ENCODE assay signal across 18 mouse cellular contexts in genomic region chr14:102920415-102920814, GRCm38 (mm10).
A peak's percentile ranks its signal among the peaks of the same experiment; 100 is the strongest.
DNase-seq lines count a peak whose midpoint lies in the region; ATAC-seq and TF ChIP-seq lines count a peak whose summit lies in the region.
"Had no signal": no experiment of that assay in that cellular context is flagged by ENCODE, and none has a peak within 500 bp of the region (broad histone marks: within the 10 kb centered on the region; RNA-seq: fewer than 3 reads in every experiment).

No protein-coding gene starts in this region.

- H3K27me3 ChIP-seq in forebrain, embryonic 15.5 days: no peaks in the 10 kb centered on the region
- no peaks in the 10 kb centered on the region for H3K27me3 ChIP-seq in forebrain, embryonic 10.5 days (ENCODE audit: poor library complexity, severe bottlenecking)
- no peaks in the 10 kb centered on the region for H3K27me3 ChIP-seq in forebrain, postnatal 0 days (ENCODE audit: insufficient read depth, low read length)
- H3K27me3 ChIP-seq in forebrain, embryonic 14.5 days (replicated peaks; ENCODE audit: control insufficient read depth, insufficient read depth, low read length): no peaks in the 10 kb centered on the region
- no peaks in the 10 kb centered on the region for H3K27me3 ChIP-seq in embryonic facial prominence, embryonic 15.5 days
- H3K27me3 ChIP-seq: embryonic facial prominence, embryonic 13.5 days had no signal

- H3K9me3 ChIP-seq in forebrain, embryonic 15.5 days: no peaks in the 10 kb centered on the region
- no peaks in the 10 kb centered on the region for H3K9me3 ChIP-seq in forebrain, embryonic 10.5 days
- H3K9me3 ChIP-seq in forebrain, postnatal 0 days (ENCODE audit: low read length): no peaks in the 10 kb centered on the region
- H3K9me3 ChIP-seq in forebrain, embryonic 14.5 days (replicated peaks; ENCODE audit: control insufficient read depth, low read length): no peaks in the 10 kb centered on the region
- H3K9me3 ChIP-seq in embryonic facial prominence, embryonic 15.5 days (replicated peaks): no peaks in the 10 kb centered on the region
- H3K9me3 ChIP-seq: embryonic facial prominence, embryonic 13.5 days had no signal

- no peak for TF ChIP-seq CTCF in forebrain, postnatal 0 days (IDR thresholded peaks at IDR 0.05; ENCODE audit: low read depth)

- no peak overlapping the region for H3K9ac ChIP-seq in forebrain, embryonic 15.5 days (replicated peaks)
- H3K9ac ChIP-seq in forebrain, postnatal 0 days: no peak overlapping the region
- no peak overlapping the region for H3K9ac ChIP-seq in forebrain, embryonic 14.5 days (ENCODE audit: low read length)
- H3K9ac ChIP-seq in embryonic facial prominence, embryonic 15.5 days: no peak overlapping the region
- H3K9ac ChIP-seq: embryonic facial prominence, embryonic 13.5 days had no signal

- no peak for DNase-seq in forebrain, embryonic 10.5 days (ENCODE audit: extremely low spot score, low spot score)
- DNase-seq in forebrain, postnatal 0 days: no peak
- DNase-seq in forebrain, embryonic 14.5 days (ENCODE audit: low spot score): no peak
- no peak for DNase-seq in adipocyte (ENCODE audit: low spot score)
- DNase-seq in cerebellum, postnatal 36 days: no peak
- DNase-seq: adrenal gland, adult 8-10 months; adrenal gland, postnatal 14 days; adrenal gland, postnatal 36 days; cerebellum, adult 11-12 months; cerebellum, adult 2 months; cerebellum, adult 9-10 months; cerebellum, postnatal 25 days; gastrocnemius, adult 2 months had no signal

- H3K27ac ChIP-seq in forebrain, embryonic 15.5 days (replicated peaks): peak overlapping the region; percentile 81
- H3K27ac ChIP-seq in forebrain, embryonic 10.5 days: no peak overlapping the region
- H3K27ac ChIP-seq in forebrain, postnatal 0 days (ENCODE audit: low read depth, low read length): peak overlapping the region; percentile 45; the same call in 1 of the 2 replicates
- H3K27ac ChIP-seq in forebrain, embryonic 14.5 days (ENCODE audit: low read depth, low read length): no peak overlapping the region
- H3K27ac ChIP-seq in embryonic facial prominence, embryonic 15.5 days (replicated peaks): no peak overlapping the region
- H3K27ac ChIP-seq: embryonic facial prominence, embryonic 13.5 days; gastrocnemius, adult 2 months had no signal

- no peak overlapping the region for H3K4me2 ChIP-seq in forebrain, embryonic 15.5 days (replicated peaks)
- no peak overlapping the region for H3K4me2 ChIP-seq in forebrain, postnatal 0 days (ENCODE audit: low read depth)
- H3K4me2 ChIP-seq in forebrain, embryonic 14.5 days (ENCODE audit: low read length): no peak overlapping the region
- H3K4me2 ChIP-seq in embryonic facial prominence, embryonic 15.5 days (replicated peaks): no peak overlapping the region
- H3K4me2 ChIP-seq: embryonic facial prominence, embryonic 13.5 days had no signal

- H3K4me1 ChIP-seq in forebrain, embryonic 15.5 days: peaks cover 3% of the 10 kb centered on the region
- no peaks in the 10 kb centered on the region for H3K4me1 ChIP-seq in forebrain, embryonic 10.5 days
- no peaks in the 10 kb centered on the region for H3K4me1 ChIP-seq in forebrain, postnatal 0 days (ENCODE audit: insufficient read depth)
- no peaks in the 10 kb centered on the region for H3K4me1 ChIP-seq in forebrain, embryonic 14.5 days (ENCODE audit: control insufficient read depth, insufficient read depth, low read length)
- peaks cover 5% of the 10 kb centered on the region; the same call in 1 of the 2 replicates for H3K4me1 ChIP-seq in embryonic facial prominence, embryonic 15.5 days

- 86% methylated on average over 6 of the region's 6 CpGs for WGBS in forebrain, embryonic 15.5 days
- WGBS in forebrain, embryonic 10.5 days: 84% methylated on average over 6 of the region's 6 CpGs
- WGBS in forebrain, postnatal 0 days: 83% methylated on average over 6 of the region's 6 CpGs
- WGBS in forebrain, embryonic 14.5 days: 82% methylated on average over 6 of the region's 6 CpGs
- 61% methylated on average over 6 of the region's 6 CpGs for WGBS in embryonic facial prominence, embryonic 15.5 days

- no peaks in the 10 kb centered on the region for H3K36me3 ChIP-seq in forebrain, embryonic 15.5 days
- H3K36me3 ChIP-seq in forebrain, embryonic 10.5 days (replicated peaks): no peaks in the 10 kb centered on the region
- no peaks in the 10 kb centered on the region for H3K36me3 ChIP-seq in forebrain, postnatal 0 days (ENCODE audit: insufficient read depth)
- no peaks in the 10 kb centered on the region for H3K36me3 ChIP-seq in forebrain, embryonic 14.5 days (ENCODE audit: control insufficient read depth, insufficient read depth, low read length)
- no peaks in the 10 kb centered on the region for H3K36me3 ChIP-seq in embryonic facial prominence, embryonic 15.5 days
- H3K36me3 ChIP-seq: embryonic facial prominence, embryonic 13.5 days had no signal

- no peak overlapping the region for H3K4me3 ChIP-seq in forebrain, embryonic 15.5 days
- no peak overlapping the region for H3K4me3 ChIP-seq in forebrain, embryonic 10.5 days
- no peak overlapping the region for H3K4me3 ChIP-seq in forebrain, postnatal 0 days (ENCODE audit: low read depth, low read length)
- no peak overlapping the region for H3K4me3 ChIP-seq in forebrain, embryonic 14.5 days (ENCODE audit: low read depth, low read length)
- no peak overlapping the region for H3K4me3 ChIP-seq in embryonic facial prominence, embryonic 15.5 days (replicated peaks)
- H3K4me3 ChIP-seq: embryonic facial prominence, embryonic 13.5 days; erythroblast, embryonic 14.5 days; gastrocnemius, adult 2 months had no signal

- ATAC-seq in forebrain, embryonic 15.5 days (replicated peaks): no peak
- no peak for ATAC-seq in forebrain, postnatal 0 days
- ATAC-seq in forebrain, embryonic 14.5 days: no peak
- peak; percentile 38; the same call in 1 of the 2 replicates for ATAC-seq in common myeloid progenitor, adult 5-6 weeks (replicated peaks; ENCODE audit: low read depth, poor library complexity, severe bottlenecking)
- ATAC-seq in embryonic facial prominence, embryonic 15.5 days (ENCODE audit: insufficient number of reproducible peaks, low FRiP score, low TSS enrichment, low read depth): 0 out of 2 replicates have a peak, but pooled peaks have one; percentile 57

Comparison
In these comparisons a context has a peak if more than half of its experiments do, and no peak if none do; other contexts are left out.
1. H3K27ac ChIP-seq: peak in forebrain, embryonic 15.5 days (single experiment) and forebrain, postnatal 0 days (single experiment); none in forebrain, embryonic 10.5 days (single experiment), forebrain, embryonic 14.5 days (single experiment) and embryonic facial prominence, embryonic 15.5 days (single experiment).
2. ATAC-seq: peak in common myeloid progenitor, adult 5-6 weeks (single experiment) and embryonic facial prominence, embryonic 15.5 days (single experiment); none in forebrain, embryonic 15.5 days (single experiment), forebrain, postnatal 0 days (single experiment) and forebrain, embryonic 14.5 days (single experiment).